Mouse (Mus musculus): ENCODE data around the gene Sypl.
A peak's percentile ranks its signal among the peaks of the same experiment; 100 is the strongest.

Gene Sypl

GRCm38 (mm10) chr12:32953596-32954215 is at the start of gene Sypl:
Gene Sypl (plus strand): TSS chr12:32953891.
- DNase-seq (ENCODE audit: low spot score): peak; percentile 90

- DNase-seq (ENCODE audit: low spot score): no peak
Observed at GRCm38 (mm10) chr12:32909686-32910085, 44.0 kb upstream of the Sypl start.

DNA sequence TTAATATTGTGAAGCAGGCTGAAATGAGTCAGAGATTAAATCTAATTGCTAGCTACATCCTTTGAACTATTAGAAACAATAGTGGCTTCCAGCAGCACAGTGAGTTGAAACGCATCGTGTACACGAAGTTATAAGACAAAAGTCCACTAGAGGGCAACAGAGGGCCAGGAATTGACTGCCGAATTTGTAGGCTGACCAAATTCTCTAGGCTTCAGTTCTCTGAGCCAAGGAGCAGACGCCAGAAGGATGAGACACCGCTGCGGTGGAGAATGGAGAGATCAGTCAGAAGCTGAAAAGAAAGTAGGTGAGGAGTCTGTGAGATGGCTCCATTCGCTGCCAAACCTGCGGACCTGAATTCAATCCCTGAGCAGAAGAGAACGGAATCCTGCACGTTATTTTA is 43.6 kb upstream of the Sypl start:
- peak; percentile 59 for DNase-seq (ENCODE audit: low spot score)

- DNase-seq (ENCODE audit: low spot score): no peak
Observed at GRCm38 (mm10) chr12:32910560-32911194, 43.0 kb upstream of the Sypl start.

- DNase-seq (ENCODE audit: low spot score): no peak
Observed at GRCm38 (mm10) chr12:32911569-32911968, 42.1 kb upstream of the Sypl start.

DNA sequence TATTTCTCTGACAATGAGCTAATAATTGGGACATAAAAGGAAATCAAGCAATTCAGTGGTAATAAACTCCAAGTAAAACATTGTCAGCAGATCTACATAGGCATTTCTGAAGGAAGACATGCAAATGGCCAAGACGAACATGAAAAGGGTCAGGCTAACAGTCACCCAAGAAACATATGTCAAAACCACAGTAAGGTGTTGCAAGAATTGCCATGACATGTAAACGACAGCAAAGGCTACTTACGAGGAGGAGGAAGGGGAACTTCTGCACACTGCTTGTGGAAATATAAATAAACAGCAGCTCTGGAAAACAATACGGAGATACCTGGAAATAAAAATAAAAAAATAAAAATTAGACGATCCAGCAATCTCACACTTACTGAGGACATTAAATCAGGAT is 40.9 kb upstream of the Sypl start:
- no peak for DNase-seq (ENCODE audit: low spot score)

- DNase-seq (ENCODE audit: low spot score): no peak
Observed at GRCm38 (mm10) chr12:32918683-32919082, 35.0 kb upstream of the Sypl start.

DNA sequence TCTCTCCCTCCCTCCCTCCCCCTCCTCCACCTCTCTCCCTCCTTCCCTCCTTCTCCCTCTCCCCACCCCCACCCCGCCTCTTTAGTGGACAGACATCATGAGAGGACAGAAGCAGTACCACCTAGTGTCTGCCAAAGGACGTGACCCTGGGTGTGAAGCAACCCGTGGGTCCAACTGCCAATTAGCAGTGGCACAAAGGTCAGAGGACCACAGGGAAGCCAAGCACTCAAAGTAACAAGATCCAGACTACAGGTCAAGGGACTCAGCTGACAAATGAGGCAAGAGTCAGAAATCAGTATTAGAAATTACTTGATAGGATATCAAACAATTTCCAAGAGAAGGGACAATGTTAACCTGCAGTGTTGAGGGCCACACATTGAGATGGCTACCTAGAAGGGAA is 34.6 kb upstream of the Sypl start:
- no peak for DNase-seq (ENCODE audit: low spot score)

GRCm38 (mm10) chr12:32919527-32919926 is 34.2 kb upstream of the Sypl start:
- no peak for DNase-seq (ENCODE audit: low spot score)

DNA sequence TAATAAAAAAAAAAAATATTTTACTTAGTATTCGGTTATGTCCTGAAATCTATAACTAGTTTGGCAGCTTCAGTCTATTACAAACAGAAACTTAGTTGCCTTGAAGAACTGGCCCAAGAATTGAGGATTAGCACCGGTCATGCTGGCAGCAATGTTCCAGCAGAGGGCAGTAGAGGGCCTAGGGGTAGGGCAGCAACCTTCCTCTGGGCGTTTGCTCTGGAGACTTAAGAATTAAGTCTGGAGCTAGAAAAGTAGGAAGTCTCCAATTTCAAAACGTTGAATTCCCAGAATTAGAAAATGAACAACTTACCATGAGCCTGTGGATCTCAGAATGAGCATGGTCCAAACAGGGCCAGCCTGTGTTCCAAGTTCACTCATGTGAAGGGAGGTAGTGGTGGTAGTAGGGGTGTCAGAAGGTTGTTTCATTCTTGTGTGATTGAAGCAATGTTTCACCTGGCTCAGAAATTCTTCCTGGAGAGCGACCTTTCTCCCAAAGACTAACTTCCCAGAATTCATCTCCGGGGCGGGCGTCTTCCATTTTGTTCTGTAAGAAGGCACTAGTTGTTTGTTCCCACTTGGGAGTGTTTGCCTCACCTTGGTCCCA is 33.4 kb upstream of the Sypl start:
- peak; percentile 66 for DNase-seq (ENCODE audit: low spot score)

DNA sequence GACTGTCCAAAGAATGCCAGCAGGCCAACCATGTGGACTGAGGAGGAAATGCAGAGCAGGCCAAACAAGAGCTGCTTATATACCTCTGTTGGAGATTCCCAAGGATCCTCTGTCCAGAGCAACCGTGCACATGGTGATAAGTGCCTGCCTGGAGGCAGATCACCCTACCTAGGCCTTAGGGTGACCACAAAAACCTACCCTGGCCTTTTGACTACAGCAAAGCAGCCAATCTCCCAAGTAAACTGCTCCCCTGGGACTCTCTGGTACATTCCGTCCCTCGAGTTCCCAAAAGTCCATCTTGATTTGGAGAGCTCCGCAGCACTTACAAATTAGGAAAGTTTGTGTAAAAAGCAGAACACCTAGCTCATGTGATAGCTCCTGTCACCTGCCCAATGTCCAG is 32.6 kb upstream of the Sypl start:
- no peak for DNase-seq (ENCODE audit: low spot score)

- no peak for DNase-seq (ENCODE audit: low spot score)
Observed at GRCm38 (mm10) chr12:32921532-32922131, 32.1 kb upstream of the Sypl start.

GRCm38 (mm10) chr12:32924245-32924644 is 29.4 kb upstream of the Sypl start:
- DNase-seq (ENCODE audit: low spot score): no peak

DNA sequence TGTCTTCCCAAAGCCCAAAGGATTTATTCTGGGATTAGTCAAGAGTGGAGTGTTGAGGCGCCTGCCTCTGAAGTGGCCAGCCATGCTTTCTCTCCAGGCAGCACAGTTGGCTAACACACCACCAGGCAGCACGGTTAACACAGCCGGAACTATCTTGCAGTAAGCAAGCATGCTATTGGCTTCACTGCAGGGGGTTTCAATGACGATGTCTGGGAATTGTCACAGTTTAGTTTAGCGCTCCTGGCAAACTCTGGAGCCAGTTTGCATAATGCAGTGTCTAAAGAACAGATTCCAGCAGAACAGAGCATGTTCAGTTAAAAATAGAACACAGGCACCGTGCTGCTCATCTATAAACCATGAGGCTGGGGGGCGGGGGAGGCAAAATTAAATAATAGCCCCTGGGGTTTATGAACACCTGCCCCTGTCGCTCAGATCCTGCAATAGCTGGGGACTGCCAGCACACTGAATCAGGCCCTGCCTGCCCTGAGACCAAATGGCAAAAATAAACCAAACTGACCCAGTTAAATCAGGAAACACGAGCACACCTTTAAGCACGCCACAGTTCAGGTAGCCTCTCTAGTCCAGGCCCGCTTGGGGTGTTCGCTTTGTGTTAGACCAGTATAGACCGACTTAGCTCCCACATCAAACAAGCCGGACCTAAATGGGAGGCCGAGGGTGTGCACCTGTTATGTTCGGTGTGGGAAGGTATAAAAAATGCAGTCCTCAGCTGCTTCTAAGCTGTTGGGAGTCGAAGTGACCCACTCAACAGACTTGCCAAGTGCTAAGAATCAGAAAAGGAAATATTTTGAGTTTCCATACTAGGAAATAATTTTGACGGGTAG is 27.1 kb upstream of the Sypl start:
- DNase-seq (ENCODE audit: low spot score): no peak

DNA sequence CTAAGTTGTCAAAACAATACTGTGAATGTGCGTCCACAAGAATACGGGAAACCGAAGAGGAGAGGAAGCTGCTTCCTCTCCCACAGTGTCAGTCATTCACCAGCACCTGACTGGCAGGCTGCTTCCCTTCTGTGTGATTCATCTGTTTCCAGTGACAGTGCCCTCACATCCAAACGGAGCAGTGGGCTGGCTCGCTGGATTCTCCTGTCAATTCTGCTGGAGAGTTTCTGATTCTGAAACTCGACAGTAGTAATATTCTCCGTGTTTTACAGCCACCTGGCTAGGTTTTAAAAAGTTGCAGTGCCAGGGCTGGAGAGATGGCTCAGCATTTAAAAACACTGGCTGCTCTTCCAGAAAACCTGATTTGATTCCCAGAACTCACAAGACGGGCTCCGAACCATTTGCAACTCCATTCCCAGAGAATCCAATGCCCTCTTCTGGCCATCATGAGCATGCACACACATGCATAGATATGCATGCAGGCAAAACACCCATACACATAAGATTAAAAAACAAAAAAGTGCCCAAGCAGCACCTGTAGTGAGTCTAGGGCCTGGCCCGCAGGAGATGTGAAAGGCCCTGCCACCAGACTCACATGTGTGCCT is 26.4 kb upstream of the Sypl start:
- no peak for DNase-seq (ENCODE audit: low spot score)

DNA sequence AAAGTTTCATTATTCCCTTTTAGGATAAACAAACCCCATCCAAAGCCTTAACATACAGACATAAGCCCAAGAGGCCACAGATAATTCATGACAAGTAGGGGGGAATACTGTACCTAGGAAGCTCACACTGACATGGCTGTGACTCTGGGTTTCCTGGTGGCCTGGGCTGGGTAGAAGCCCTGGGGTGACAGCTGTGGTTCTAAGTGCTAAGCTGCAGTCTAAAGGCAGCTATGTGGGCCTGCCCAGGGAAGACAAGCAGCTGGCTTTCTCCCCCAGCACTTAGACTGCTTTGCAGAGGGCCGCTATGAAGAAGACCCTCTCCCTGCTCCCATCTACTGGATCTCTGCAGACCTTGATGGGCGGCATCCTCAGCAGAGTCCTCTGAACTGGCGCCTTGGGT is 25.5 kb upstream of the Sypl start:
- no peak for DNase-seq (ENCODE audit: low spot score)

GRCm38 (mm10) chr12:32929831-32930513 is 23.7 kb upstream of the Sypl start:
- no peak for DNase-seq (ENCODE audit: low spot score)

GRCm38 (mm10) chr12:32930566-32930965 is 23.1 kb upstream of the Sypl start:
- DNase-seq (ENCODE audit: low spot score): no peak

- DNase-seq (ENCODE audit: low spot score): no peak
Observed at GRCm38 (mm10) chr12:32936246-32936946, 17.3 kb upstream of the Sypl start.

GRCm38 (mm10) chr12:32941141-32941540 is 12.6 kb upstream of the Sypl start:
- DNase-seq (ENCODE audit: low spot score): no peak

DNA sequence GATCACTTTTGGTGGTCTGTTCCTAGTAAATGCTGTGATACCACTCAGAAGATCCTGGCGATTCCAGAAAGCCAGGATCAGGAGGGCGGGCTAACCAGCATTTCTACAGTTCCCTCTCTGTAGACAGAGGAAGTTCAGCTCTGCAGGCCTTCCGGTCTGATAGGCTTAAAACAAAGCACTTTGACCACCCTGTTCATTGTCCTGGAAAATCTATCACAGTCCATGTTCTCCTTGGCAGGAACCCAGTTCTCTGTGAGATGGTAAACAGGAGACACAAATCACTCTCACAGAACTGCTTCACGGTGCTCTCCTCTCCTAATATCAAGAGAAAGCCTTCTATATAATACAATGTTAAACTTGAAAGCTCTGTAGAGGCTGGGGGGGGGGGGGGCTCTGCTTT is 10.3 kb upstream of the Sypl start:
- DNase-seq (ENCODE audit: low spot score): no peak
